Mouse (Mus musculus) left cerebral cortex, postnatal 14 days (tissue): ENCODE measurements at regions not wholly inside any gene's neighbourhood (a gene's known extent, or its start where the extent isn't known, plus 50 kb on each side); places are given as distances from the start of the nearest gene placed in this dataset.

Experiments used
- DNase-seq, 2 experiments: peaks; one replicate each; pipeline ENCODE4 v3.0.0; 2021 to 2022; ENCODE audit warnings: low spot score in 2 of 2, mixed read lengths in 1 of 2
- intact Hi-C: fragments of 180-260 bp; cut with DNase I; formaldehyde crosslinking; loops from one replicate; pipeline ENCODE4 v1.15.1; 2025

DNA sequence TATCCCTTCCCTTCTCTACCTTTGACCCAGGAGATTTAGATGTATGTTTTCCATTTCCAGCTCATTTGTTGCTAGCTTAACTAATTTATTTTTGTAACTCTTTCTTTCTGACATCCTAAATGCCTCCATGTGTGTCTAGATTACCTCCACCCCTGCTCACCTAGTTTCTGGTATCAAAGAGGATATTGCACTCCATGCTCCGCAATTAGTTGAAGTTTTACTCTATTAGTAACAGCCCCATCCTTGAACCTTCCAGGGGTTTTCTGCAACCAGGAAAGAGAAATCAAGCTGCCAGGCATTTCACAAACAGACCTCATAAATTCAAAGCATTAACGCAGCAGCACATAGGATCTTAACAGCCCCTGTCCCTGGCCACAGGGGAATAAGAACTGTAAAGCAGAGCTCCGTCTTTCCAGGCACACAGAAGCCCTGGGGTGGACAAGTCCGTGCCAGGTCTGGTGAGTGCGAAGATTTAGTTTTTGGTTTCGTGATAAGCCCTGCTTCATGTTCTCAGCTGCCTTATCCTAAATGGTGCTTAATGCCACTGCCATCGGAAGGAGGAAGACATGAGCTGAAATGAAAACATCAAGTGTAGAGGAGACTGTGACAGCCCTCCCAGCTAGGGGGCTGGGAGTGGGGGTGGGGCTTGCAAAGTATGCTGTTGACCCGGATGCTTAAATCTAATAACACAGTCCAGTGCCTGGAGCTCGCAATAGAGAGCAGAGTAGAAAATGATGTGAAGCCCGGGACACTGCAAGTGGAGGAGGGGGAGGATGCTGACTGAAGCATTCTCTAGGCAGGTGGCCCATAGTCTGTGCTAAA lies 256.0 kb downstream of the Icos start:
- DNase-seq = no peak

DNA sequence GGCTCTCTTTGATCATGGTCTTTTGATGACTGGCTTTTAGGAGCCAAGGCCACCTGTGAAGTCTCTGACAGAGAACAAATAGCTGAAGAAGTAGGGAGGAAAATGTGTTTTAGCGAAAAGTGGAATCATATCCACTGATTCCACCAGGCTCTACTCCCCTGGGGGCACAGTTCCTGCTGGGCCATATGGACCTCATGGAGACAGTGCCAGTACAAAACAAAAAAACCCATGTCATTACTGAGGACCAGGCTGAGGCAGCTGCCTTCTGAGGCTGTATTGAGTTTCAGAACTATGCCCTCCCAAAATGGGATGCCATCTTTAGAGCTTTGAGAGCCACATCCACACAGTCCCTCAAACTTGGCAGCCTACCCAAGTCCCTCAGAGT lies 256.6 kb downstream of the Icos start:
- intact Hi-C loops = no loop called here
- no peak for DNase-seq

More for the DNA sequence above, 256.0 kb downstream of the Icos start:
- intact Hi-C loops = no loop called here

DNA sequence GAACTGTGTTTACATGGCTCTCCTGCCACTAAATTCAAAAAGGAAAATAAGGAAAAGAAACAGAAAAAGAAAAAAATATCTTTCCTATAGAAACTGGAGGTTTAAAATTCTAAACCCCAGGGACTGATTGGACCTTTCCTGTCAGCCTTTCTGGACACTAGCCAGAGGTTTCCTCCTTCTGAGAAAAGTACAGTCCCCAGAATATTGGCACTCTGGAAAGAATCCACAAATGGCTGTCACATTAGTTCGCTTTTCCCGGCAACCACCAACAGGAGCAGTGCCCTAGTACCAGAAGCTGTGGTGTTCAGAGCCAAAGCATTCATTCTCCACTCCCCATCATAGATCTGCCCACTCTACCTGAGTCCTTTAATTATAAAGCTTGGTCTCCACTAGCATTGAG lies 258.8 kb downstream of the Icos start:
- DNase-seq = peak in 1 of 2 experiments; percentile 6
- intact Hi-C loops = no loop called here

DNA sequence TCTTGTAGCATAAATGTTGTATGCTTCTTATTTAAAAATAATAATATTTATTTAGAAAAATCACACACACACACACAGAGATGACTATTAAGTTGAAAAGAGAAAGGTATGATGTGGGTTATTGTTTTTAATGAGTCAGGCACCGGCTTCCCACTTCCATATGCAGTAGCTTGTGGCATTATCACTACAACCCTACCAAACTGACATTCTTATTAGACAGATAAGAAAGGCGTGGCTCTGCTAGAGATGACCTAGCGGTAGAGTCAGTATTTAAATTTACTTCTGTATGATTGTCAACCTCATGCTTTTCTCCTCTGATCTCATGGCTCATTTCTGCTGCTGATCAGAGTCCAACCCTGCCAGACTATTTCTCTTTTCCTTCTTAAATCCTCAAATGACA lies 260.9 kb downstream of the Icos start:
- DNase-seq = no peak
- intact Hi-C loops = no loop called here

DNA sequence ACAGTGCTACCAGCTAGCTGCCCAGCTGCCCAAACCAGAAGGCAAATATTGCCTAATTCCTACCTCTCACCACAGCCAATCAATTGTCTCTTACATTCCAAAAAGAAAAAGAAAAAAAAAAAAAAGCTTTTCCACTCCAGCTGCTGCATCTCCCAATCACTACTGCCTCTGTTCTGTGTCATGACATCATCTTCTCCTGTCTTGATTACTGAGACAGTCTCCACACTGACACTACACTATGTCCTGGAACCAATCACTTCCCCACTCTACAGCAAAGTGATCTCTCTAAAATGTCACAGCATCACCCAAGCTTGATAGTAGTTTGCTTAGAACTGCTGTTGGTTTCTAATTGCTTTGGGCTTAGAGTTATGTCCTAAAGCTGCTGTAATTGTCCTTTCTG lies 279.8 kb downstream of the Icos start:
- intact Hi-C loops = no loop called here
- no peak for DNase-seq

DNA sequence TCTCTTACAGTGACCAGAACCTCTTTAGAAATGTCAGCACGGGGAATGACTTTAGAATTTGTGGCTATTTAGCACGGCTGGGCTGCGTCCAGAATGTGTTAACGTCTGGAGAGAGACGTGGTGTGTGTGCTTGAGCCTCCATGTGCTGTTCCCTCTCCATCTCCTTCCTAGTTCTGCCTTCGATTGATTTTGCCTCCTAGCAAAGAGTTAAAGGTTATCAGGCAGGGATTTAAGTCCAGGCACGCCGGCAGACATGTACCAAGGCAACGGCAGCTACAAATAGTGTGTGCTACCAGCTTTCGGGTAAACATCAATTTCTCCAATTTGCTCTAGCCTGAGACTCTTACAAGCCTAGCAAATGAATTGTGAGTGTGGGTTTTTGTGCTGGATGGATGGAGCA lies 285.7 kb downstream of the Icos start:
- intact Hi-C loops = no loop called here
- no peak for DNase-seq

DNA sequence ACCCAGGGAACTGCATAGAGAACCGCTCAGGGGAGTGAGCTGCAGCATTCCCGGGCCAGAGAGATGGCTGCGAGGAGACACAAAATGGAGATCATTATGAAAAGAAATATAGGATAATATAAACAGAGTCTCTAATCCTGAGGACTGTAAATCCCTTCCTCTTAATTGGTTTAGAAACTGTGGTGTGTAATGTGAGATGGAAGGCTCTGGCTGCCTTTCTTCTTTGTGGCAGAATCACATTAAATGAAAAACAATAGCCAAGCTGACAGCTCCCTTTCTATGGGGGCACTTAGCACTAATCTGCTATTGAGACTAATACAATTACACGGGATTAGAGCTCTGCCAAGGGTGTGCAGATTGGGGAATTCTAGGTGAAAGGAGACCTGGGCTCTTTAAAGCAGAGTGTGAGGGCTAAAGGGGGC lies 288.0 kb downstream of the Icos start:
- no peak for DNase-seq
- intact Hi-C loops = no loop called here

DNA sequence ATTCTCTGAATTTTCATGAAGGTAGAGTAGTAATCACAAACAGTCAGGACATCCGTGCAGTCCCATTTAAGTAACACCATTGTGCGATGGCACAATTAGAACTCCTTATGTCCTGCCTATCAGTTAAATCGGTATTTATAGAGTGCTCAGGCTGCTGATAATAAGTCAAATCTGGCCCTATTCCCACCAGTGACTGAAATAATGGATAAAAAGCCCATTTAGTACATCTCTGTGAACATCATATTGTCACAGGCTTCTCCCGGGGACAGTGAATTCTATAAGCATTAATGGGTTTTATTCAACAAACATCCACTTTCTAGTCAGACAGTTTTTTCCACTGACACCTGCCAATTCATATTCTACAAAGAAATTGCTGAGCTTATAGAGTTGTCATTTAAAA lies 296.1 kb downstream of the Icos start:
- intact Hi-C loops = no loop called here
- DNase-seq = no peak

DNA sequence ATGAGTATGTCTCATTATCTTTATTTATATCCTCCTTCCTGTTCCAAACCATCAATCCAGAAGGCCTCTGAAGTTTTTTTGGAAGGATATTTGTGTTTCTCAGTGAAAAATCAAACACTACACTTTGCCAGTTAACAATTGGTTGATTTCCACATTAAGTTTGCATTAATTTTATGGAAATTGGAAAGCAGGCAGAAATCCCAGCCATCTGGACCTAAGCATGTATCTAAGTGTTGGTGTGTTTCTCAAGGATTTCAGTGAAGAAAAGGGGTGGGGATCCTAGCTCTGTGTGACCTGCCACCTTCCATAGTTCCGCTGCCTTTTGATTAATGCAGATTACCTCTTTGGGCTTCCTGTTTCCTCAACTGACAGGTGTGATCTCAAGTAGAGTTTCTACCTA lies 296.5 kb downstream of the Icos start:
- intact Hi-C loops = no loop called here
- DNase-seq = no peak

DNA sequence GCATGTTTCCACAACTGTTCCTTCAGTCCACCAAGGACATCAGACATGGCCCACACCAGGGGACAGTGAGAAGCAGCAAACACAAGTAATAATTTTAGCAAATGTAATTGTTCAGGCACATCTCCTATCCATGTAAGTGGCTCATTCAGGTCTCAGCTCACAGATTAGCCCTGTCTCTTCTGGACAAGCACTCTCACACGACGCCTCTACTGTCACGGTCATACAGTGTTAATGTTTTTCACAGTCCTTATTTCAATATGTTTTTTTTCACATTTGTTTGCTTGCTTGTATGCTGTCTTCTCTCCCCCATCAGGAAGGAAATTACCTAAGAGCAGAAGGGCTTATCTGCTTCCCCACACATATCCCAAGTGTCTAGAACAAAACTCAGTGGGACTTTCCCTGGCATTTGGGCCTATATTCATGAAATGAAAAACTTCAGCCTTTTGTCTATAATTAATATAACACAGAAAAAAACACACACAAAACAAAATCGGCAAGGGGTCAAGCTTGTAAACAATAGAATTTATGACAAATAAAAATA lies 299.5 kb downstream of the Icos start:
- intact Hi-C loops = no loop called here
- DNase-seq = no peak

DNA sequence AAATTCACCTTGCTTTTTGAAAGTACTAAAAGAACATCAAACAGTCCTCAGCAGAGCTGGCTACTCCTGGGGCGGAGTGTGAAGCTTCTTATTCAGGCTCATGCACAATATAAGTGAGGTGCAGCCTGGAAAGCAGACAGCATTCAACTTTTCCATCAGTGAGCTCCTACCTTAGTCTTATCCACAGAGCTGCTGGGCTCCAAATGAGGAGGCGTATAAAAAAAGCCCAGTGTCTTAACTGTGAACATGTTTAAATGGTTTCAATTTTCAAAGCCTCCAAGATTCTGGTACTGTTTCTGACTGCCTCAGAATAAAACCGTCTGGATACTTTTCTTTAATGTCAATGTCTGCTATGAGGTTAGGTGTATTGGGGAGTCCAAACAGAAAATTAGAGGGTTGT lies 310.5 kb downstream of the Icos start:
- DNase-seq = peak in 1 of 2 experiments; percentile 19
- intact Hi-C loops = no loop called here

DNA sequence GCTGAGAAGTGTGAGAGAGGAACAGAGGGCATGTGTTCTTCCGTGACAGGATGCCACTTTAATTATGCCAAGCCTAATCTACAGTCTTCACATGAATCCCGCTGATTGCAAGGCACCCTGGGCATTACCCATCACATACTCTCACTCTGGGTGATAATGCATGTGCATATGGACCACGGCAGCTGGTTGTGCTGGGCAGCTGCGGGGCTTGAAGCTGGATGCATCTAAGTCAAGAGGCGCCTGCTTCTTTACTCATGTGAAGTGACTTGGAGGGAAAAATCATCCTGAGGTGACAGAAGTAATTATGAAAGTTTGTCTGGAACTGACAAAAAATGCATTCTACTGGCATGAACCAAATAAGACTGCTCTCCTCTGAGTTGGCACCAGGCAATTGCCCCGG lies 311.2 kb downstream of the Icos start:
- intact Hi-C loops = no loop called here
- DNase-seq = no peak

DNA sequence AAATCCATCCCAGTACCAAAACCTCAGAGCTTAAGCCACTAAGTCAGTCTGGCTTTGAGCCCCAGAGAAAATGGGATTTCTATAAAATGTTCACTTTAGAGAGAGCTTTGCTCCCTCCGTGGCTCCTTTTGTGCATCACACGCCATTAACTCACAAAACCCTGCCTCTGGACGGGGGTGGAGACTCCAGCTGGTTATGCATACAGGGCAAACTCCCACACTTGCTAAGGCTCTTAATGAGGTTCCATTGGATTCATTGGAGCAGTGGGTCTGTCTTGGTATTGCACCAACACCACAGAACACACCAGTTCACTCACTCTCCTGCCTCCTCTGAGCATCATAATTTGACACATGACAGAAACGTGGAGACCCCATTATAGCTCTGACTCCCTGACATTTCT lies 311.8 kb downstream of the Icos start:
- DNase-seq = no peak
- intact Hi-C loops = no loop called here

DNA sequence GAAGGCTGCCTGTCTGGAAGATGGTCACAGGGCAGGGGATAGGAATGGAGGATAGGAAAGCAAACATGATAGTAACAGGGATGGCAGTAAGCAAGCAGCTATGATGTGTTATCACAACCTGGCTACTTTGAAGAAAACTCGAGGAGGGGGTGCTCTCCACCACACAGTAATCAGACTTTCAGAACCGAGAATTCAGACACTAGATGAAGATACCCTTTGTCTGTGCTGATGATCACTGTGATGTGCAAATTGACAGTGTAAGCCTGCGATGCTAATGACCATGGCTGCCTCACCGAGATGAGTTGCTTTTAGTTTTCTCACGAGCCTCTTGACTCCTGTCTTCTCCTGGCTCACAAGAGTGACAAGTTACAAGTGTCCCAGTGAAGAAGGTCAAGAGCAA lies 315.4 kb downstream of the Icos start:
- intact Hi-C loops = loop anchor here (10.0 kb wide), 2 partner anchors 108 to 238 kb away; no protein-coding TSS in a partner anchor

DNA sequence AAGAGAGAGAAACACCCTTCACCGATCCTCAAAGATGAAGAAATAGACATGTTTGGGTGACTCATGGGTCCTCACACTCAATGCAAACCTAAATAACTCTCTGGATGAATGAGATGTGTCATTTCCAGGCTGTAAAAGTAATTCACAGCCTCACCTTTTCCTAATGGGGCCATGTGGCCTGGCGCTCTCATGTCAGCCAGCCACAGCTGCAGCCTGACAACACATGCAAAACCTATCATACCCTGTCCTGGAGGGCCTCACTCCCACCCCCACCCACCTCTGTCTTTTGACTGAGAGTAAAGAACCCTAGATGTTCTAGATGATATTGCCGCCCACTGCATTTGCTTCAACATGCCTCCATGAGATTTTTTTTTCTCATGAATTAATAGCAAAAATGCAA lies 317.5 kb downstream of the Icos start:
- no peak for DNase-seq
- intact Hi-C loops = loop anchor here (5.0 to 10.0 kb wide), 3 partner anchors 82 to 240 kb away; no protein-coding TSS in a partner anchor

More for the DNA sequence above, 315.4 kb downstream of the Icos start:
- no peak for DNase-seq

DNA sequence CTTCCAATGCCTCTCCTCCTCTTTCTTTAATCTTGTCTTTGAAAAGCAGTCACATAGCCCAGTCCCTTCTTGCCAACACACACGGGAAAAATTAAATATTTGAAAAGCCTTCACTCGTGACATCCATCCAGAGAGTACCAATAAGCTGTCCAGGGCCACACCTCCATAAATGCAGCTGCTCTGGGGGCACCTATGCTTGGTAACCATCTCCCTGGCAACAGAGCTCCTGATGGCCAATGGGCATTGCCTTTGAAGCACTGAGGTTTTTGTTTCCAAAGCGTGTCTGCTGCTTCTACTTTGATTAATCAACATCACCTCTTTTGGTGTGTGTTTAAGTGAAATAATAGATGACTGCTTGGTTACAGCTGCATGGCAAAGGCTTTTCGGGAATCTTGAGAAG lies 319.1 kb downstream of the Icos start:
- no peak for DNase-seq
- intact Hi-C loops = loop anchor here (5.0 to 10.0 kb wide), 3 partner anchors 80 to 242 kb away; no protein-coding TSS in a partner anchor

DNA sequence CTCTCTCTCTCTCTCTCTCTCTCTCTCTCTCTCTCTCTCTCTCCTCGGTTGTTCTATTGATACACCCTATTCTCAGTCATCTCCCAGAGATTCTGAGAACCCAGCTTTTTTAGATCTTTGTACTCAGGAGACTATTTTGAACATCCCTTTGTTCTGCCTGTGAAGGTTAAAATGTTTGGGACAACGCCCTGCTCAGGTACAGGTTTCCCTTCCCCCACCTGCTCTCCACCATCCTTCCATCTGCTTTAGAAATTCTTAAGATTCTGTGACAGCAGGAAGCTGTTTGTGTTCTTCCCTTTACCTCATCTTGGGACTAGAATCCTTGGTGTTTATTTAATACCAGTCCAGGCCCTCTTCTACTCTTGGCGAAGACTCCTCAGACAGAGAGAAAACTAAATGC lies 319.6 kb downstream of the Icos start:
- intact Hi-C loops = loop anchor here (5.0 to 10.0 kb wide), 3 partner anchors 80 to 243 kb away; no protein-coding TSS in a partner anchor

DNA sequence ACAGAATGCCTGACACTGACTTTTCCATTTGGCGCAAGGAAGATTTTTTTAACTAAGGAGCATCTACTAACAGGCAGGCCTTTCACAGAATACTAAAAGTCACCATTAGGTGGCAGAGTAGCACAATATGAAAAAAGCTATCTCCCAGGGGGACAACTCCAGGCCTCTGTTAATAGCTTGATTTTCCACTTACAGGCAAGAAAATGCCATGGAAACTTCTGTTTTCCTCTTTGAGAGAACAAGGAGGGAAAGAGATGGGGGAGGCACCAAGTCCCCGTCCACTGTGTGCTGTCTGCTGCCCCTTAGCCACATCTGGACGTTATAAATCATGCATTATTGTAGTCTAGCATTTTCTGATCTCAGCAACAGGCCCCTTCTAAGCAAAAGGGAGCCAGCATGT lies 320.3 kb downstream of the Icos start:
- DNase-seq = peak; percentile 65 to 76
- intact Hi-C loops = loop anchor here (2.0 to 10.0 kb wide), 4 partner anchors 79 to 475 kb away; no protein-coding TSS in a partner anchor

More for the DNA sequence above, 319.6 kb downstream of the Icos start:
- DNase-seq = no peak

DNA sequence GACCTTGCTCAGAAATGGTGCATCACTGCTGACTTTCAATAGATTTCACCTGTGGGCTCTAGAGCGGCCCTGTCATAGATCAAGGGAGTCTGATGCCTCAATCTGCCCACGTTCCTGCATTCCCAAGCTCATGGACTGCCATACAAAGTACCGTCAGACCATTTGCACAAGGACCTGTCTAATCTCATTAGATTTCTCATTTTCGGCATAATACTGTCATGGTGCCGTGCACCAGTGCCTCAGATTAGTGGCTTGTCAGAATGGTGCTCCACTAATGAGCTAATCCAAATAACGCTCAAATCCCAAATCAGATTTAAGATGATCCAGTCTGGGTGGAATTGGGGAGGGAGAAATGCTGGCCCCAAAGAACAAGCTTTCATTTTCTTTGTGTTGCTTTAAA lies 321.1 kb downstream of the Icos start:
- intact Hi-C loops = loop anchor here (2.0 to 10.0 kb wide), 4 partner anchors 79 to 474 kb away; no protein-coding TSS in a partner anchor
- no peak for DNase-seq

DNA sequence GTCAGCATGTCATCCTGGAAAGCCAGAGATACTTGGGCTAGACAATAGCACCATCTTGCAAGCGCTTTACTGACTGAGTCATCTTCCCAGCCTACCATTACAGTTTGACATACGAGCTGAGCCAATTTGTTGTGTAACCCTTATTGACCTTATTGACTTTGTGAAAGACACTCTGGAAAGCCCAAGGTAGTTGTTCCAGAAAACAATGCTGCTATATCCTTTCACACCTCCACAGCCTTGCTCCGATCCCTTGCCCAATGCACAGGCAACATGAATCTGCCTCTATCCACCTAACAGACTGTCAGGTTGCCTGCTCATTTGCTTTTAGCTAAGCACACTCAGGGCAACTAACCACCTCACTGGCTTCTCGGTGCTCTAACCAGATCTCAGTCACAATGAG lies 322.8 kb downstream of the Icos start:
- intact Hi-C loops = loop anchor here (10.0 kb wide), 1 partner anchor 1394 kb away; no protein-coding TSS in a partner anchor
- no peak for DNase-seq
